Mouse (Mus musculus) left cerebral cortex, postnatal 25 days (tissue): ENCODE measurements at regions not wholly inside any gene's neighbourhood (a gene's known extent, or its start where the extent isn't known, plus 50 kb on each side); places are given as distances from the start of the nearest gene placed in this dataset.
A peak's percentile ranks its signal among the peaks of the same experiment; 100 is the strongest.
"Not testable (repeated sequence)": the region's sequence is repeated elsewhere in the genome, so short reads cannot be mapped to it uniquely, and the experiment has no call there.

Source experiments
- DNase-seq, 2 experiments: peaks; one replicate each; pipeline ENCODE4 v3.0.0; 2022; ENCODE audit warnings: low spot score in 2 of 2, mixed read lengths in 1 of 2
- intact Hi-C: fragments of 180-260 bp; cut with DNase I; formaldehyde crosslinking; loops from one replicate; pipeline ENCODE4 v1.15.1; 2025

GRCm38 (mm10) chr6:31124076-31124475 lies 165.2 kb upstream of the Klf14 start:
- intact Hi-C loops, result no loop called here

GRCm38 (mm10) chr6:31124872-31125271 lies 166.0 kb upstream of the Klf14 start:
- no peak for DNase-seq
- intact Hi-C loops, result no loop called here

More at GRCm38 (mm10) chr6:31124076-31124475, 165.2 kb upstream of the Klf14 start:
- DNase-seq, result no peak

GRCm38 (mm10) chr6:31125328-31126118 lies 166.6 kb upstream of the Klf14 start:
- intact Hi-C loops, result loop anchor here (2.0 kb wide), 1 partner anchor 25 kb away; no protein-coding TSS in a partner anchor
- peak in 1 of 2 experiments; percentile 79 for DNase-seq

- DNase-seq, result no peak
- intact Hi-C loops, result loop anchor here (2.0 kb wide), 1 partner anchor 26 kb away; no protein-coding TSS in a partner anchor
These were observed 167.4 kb upstream of the Klf14 start for GRCm38 (mm10) chr6:31126131-31126871.

GRCm38 (mm10) chr6:31129170-31129569 lies 170.3 kb upstream of the Klf14 start:
- intact Hi-C loops, result no loop called here
- DNase-seq, result no peak

- no peak for DNase-seq
- intact Hi-C loops, result no loop called here
These were observed 171.1 kb upstream of the Klf14 start for GRCm38 (mm10) chr6:31129987-31130386.

GRCm38 (mm10) chr6:31130522-31130921 lies 171.6 kb upstream of the Klf14 start:
- intact Hi-C loops, result no loop called here
- no peak for DNase-seq

- intact Hi-C loops, result no loop called here
- no peak for DNase-seq
These were observed 172.8 kb upstream of the Klf14 start for GRCm38 (mm10) chr6:31131716-31132115.

GRCm38 (mm10) chr6:31132396-31133190 lies 173.7 kb upstream of the Klf14 start:
- intact Hi-C loops, result no loop called here

GRCm38 (mm10) chr6:31133896-31134735 lies 175.2 kb upstream of the Klf14 start:
- DNase-seq, result peak in 1 of 2 experiments; percentile 64
- intact Hi-C loops, result no loop called here

More at GRCm38 (mm10) chr6:31132396-31133190, 173.7 kb upstream of the Klf14 start:
- no peak for DNase-seq

GRCm38 (mm10) chr6:31134736-31135077 lies 175.8 kb upstream of the Klf14 start:
- intact Hi-C loops, result no loop called here
- DNase-seq, result no peak

- no peak for DNase-seq
- intact Hi-C loops, result no loop called here
These were observed 176.7 kb upstream of the Klf14 start for GRCm38 (mm10) chr6:31135580-31135979.

- DNase-seq, result peak in 1 of 2 experiments; percentile 57
- intact Hi-C loops, result no loop called here
These were observed 178.0 kb upstream of the Klf14 start for GRCm38 (mm10) chr6:31136895-31137294.

GRCm38 (mm10) chr6:31137351-31137750 lies 178.5 kb upstream of the Klf14 start:
- peak in 1 of 2 experiments; percentile 79 for DNase-seq
- intact Hi-C loops, result no loop called here

- intact Hi-C loops, result no loop called here
- DNase-seq, result no peak
These were observed 181.1 kb upstream of the Klf14 start for GRCm38 (mm10) chr6:31140000-31140399.

GRCm38 (mm10) chr6:31140593-31140992 lies 181.7 kb upstream of the Klf14 start:
- intact Hi-C loops, result no loop called here
- no peak for DNase-seq

GRCm38 (mm10) chr6:31141486-31141885 lies 182.6 kb upstream of the Klf14 start:
- no peak for DNase-seq
- intact Hi-C loops, result no loop called here

- DNase-seq, intact Hi-C loops: not testable (repeated sequence)
These were observed 183.7 kb upstream of the Klf14 start for GRCm38 (mm10) chr6:31142479-31143007.

GRCm38 (mm10) chr6:31145687-31146086 lies 186.8 kb upstream of the Klf14 start:
- intact Hi-C loops, result no loop called here
- DNase-seq, result no peak
